Mouse (Mus musculus) urinary bladder, adult 18-20 months (tissue): ENCODE data around the gene Exosc9.
"Not testable (repeated sequence)": the region's sequence is repeated elsewhere in the genome, so short reads cannot be mapped to it uniquely, and the experiment has no call there.

ENCODE experiments used
- DNase-seq, 2 experiments: peaks; one replicate each; pipeline ENCODE4 v3.0.0; 2022; ENCODE audit warnings: low spot score in 2 of 2, mixed read lengths in 2 of 2

The Exosc9 gene

GRCm38 (mm10) chr3:36551851-36552384, 488 bp upstream of the Exosc9 start:
- peak in 1 of 2 experiments; percentile 11 for DNase-seq

GRCm38 (mm10) chr3:36557601-36558000, 5.2 kb downstream of the Exosc9 start:
- DNase-seq: no peak

DNA sequence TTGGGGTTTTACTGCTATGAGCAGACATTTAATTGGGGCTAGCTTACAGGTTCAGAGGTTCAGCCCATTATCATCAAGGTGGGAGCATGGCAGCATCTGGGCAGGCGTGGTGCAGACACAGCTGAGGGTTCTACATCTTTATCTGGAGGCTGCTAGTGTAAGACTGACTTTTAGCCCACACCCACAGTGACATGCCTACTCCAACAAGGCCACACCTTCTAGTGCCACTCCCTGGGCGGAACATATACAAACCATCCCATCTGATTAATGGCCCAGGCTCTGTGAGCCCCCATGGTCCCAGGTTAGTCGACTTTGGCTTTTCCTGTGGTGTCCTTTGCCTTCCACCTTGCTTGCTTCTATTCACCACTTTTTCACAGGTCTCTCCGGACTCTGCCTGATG, 7.2 kb downstream of the Exosc9 start:
- no peak for DNase-seq

DNA sequence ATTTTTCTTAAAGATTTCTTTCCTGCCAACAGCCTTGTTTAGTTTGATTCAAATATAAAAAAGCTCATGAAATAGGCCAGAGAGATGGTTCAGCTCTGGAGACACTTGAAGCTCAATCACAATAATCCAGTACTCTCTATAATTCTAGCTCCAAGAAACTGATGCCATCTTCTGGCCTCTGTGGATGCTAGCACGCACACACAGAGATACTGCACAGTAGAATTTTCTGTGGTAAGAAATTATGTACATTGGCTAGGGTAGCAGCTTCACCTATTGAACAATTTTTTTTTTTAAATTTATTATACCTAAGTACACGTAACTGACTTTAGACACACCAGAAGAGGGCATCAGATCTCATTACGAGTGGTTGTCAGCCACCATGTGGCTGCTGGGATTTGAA, 11.3 kb downstream of the Exosc9 start:
- DNase-seq: no peak

DNA sequence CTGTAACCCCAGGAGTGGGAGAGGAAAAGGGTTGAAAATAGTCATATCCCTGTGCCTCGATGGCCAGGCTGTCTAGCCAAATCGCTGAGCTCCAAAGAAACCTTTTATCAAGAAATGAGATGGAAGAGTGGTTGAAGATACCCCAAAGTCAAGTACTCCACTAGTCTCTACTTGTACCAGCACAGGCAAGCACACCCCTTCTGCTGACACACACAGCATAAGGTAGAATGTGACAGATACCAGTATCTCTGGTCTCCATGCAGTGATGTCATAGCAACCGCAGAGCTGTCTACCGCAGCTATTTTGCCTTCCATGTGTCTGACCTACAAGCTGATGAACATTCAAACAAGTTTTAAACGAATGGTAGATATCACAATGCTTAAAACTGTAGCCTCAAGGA, 17.4 kb downstream of the Exosc9 start:
- DNase-seq: no peak

- DNase-seq: no peak
These were observed 19.0 kb downstream of the Exosc9 start for GRCm38 (mm10) chr3:36571361-36571826.

DNA sequence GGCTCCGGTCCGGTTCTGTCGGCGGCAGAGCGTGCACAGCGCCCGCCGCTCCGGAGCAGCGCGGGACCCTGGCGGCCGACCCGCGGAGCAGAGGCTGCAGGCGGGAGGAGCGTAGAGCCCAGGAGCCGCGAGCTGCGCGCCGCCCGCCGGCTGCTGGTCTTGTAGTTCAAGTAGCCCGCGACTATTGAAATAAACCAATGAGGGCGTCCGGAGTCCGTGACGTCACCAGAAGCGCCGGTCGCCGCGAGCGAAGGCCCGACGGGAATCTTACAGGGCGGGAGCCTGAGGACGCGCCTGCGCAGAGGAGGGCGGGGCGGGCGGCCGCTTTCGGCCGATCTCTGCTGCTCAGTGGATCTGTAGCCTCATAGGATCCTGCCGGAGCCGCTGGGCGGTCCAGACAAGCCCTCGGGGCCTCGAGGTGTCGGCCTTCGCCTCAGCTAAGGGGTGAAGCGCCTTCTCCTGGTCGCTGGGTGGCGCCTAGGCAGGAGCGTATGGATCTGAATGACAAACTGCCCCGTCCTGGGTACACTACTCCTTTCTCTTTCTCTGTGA, 19.5 kb downstream of the Exosc9 start, which contains the start of gene Ccna2:
Gene Ccna2 (minus strand): TSS at position 324 of the 552 bp plus-strand sequence.
- peak; percentile 94 to 97 for DNase-seq

DNA sequence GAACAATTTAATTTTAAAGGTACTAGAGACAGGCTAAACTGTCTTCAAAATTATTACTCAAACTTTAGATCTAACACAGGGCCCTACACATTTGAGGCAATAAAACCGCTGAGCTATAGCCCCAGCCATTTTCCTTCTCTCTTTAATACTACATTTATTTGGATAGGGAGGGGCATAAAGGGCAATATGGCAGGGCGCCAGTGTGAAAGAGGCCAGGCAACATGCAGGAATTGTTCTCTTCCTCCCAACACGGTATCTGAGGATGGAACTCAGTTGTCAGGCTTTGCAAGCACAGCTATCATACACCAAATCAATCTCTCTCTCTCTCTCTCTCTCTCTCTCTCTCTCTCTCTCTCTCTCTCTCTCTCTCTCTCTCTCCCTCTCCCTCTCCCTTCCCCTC, 46.4 kb downstream of the Exosc9 start:
- no peak for DNase-seq

- not testable (repeated sequence) for DNase-seq
These were observed 47.4 kb downstream of the Exosc9 start for GRCm38 (mm10) chr3:36599773-36600172.

DNA sequence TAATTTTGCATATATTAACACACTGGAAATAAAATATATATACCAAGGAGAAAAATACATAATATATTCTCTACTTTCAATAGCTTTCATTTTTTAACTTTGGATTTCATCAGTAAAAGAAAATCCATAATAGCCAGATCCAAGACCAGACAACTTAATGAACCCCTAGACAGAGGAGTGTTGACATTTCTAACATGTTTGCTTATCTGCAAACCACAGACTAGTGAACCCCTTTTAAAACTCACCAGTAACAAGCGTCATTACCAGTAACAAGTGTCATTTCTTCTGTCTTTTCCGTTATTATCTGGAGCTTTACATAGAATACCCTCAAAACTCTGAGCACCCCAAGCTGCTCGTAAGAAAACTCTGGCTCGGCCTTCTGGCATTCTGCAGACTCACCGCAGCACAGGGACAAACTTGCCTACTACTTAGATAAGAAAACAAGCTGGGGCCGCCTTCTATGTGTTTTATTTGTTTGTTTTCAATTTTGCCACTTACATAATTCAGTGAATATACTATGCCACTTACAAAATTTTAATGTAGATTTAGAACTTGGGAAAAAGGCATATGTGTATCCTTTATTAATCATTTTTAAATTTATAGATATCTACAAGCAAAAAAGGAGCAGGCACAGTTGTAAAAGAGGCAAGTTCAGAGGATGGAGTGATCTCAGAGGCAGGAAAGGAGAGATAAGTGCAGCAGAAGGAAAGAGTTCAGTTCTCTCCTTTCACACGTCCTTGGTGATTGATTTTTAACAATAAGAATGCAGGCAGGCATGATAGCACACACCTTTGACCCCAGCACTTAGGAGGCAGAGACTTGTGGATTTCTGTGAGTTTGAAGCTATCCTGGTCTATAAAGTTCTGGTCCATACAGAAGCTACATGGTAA, 53.7 kb downstream of the Exosc9 start:
- no peak for DNase-seq

GRCm38 (mm10) chr3:36612687-36613086, 60.3 kb downstream of the Exosc9 start:
- no peak for DNase-seq

- DNase-seq: peak; percentile 74 to 79
These were observed 60.9 kb downstream of the Exosc9 start, which contains the start of gene Bbs7 for GRCm38 (mm10) chr3:36613202-36613907. Gene Bbs7 (minus strand): TSS chr3:36613477.

- no peak for DNase-seq
These were observed 61.5 kb downstream of the Exosc9 start for GRCm38 (mm10) chr3:36613908-36614255.
